Mouse (Mus musculus): ENCODE data around the gene Dars2. TPM values are rescaled to one million over a fixed set of nuclear protein-coding genes. Genes with fewer than 3 reads are reported as not detected.

The Dars2 gene
- total RNA-seq, 2 experiments from 2014 or later, result 20.0 to 20.9 TPM

- no peak overlapping the region for H3K4me3 ChIP-seq
- intact Hi-C loops (cut with DNase I), result no loop called here
- no peak overlapping the region for H3K27ac ChIP-seq
- no peak for DNase-seq (ENCODE audit: extremely low spot score in 1 of 2, low spot score in 2 of 2)
- TF ChIP-seq CTCF (IDR thresholded peaks at IDR 0.05), result no peak
These were observed 29.0 kb downstream of the Dars2 start for GRCm38 (mm10) chr1:161041261-161042020.

- no peak for TF ChIP-seq CTCF (IDR thresholded peaks at IDR 0.05)
- intact Hi-C loops (cut with DNase I), result no loop called here
- no peak overlapping the region for H3K27ac ChIP-seq
These were observed 29.6 kb downstream of the Dars2 start for GRCm38 (mm10) chr1:161040855-161041254.

GRCm38 (mm10) chr1:161040426-161040770 is 30.1 kb downstream of the Dars2 start:
- H3K27ac ChIP-seq, result no peak overlapping the region
- intact Hi-C loops (cut with DNase I), result no loop called here
- DNase-seq (ENCODE audit: extremely low spot score in 1 of 2, low spot score in 2 of 2), result no peak
- no peak for TF ChIP-seq CTCF (IDR thresholded peaks at IDR 0.05)
- no peak overlapping the region for H3K4me3 ChIP-seq

More at GRCm38 (mm10) chr1:161040855-161041254, 29.6 kb downstream of the Dars2 start:
- no peak for DNase-seq (ENCODE audit: extremely low spot score in 1 of 2, low spot score in 2 of 2)
- no peak overlapping the region for H3K4me3 ChIP-seq

- Histone ChIP-seq H3K27ac (no peak overlapping the region), H3K4me3 (no peak overlapping the region)
- TF ChIP-seq CTCF (IDR thresholded peaks at IDR 0.05), result no peak
- peak in 1 of 2 experiments; percentile 14 for DNase-seq (ENCODE audit: extremely low spot score in 1 of 2, low spot score in 2 of 2)
- intact Hi-C loops (cut with DNase I), result loop anchor here (10.0 kb wide), 1 partner anchor 295 kb away; no protein-coding TSS in a partner anchor
These were observed 30.6 kb downstream of the Dars2 start for GRCm38 (mm10) chr1:161039741-161040425.

DNA sequence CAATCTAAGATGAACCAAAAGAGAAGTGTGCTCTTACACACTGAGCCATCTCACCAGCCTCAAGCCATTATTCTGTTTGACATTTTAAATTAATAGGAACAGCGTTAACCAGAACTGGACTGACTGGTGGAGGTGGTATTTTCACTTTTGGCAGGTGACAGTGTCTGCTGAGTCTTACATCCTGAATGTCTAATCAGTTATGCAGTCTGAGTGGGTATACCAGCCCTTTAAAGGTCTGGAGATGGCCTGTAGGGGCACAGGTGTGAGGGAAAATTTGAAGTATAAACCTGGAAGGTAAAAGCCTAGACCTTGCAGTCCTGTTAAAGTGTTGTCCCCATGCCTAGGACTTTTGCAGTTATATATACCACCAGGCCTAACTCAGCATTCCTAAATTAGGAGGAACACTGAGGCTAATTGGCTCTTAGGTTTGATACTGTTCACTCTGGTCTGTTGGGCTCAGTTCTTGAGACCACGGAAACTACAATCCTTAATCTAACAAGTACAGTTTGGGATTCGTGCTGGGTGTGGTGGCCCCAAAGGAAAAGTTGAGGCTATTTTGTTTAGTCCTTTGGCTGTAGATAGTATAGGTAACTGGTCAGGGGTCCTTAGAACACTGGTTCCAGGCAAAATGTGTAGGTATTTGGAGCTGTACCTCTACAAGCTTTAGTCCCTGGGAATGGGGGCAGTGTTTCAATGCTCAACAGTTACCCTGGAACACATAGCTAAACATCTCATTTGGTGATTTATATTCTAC is 31.3 kb downstream of the Dars2 start:
- no peak for TF ChIP-seq CTCF (IDR thresholded peaks at IDR 0.05)
- intact Hi-C loops (cut with DNase I), result loop anchor here (10.0 kb wide), 1 partner anchor 294 kb away; no protein-coding TSS in a partner anchor
- no peak overlapping the region for H3K27ac ChIP-seq
- DNase-seq (ENCODE audit: extremely low spot score in 1 of 2, low spot score in 2 of 2), result no peak
- H3K4me3 ChIP-seq, result no peak overlapping the region

DNA sequence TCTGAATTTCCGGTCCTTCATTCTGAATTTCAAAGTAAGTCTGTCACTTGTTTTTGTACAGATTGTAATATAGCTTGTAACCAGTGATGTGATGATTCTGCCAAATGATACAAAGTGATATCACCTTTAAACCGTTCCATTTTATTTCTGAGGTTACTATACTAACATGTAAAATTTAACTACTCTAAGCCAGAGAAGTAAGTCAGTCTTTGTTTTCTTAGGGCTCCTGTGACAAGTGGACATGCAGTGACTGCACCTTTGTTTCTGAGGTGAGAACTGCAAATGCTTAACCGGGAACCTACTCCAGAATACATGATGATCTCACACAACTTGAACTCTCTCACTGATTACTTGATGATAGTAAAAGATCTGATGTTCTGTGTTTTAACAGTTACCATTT is 32.5 kb downstream of the Dars2 start:
- no peak for DNase-seq (ENCODE audit: extremely low spot score in 1 of 2, low spot score in 2 of 2)
- intact Hi-C loops (cut with DNase I), result loop anchor here (10.0 kb wide), 1 partner anchor 293 kb away; no protein-coding TSS in a partner anchor
- TF ChIP-seq CTCF (IDR thresholded peaks at IDR 0.05), result no peak
- no peak overlapping the region; the same call in 1 of the 2 replicates for H3K4me3 ChIP-seq
- H3K27ac ChIP-seq, result no peak overlapping the region

DNA sequence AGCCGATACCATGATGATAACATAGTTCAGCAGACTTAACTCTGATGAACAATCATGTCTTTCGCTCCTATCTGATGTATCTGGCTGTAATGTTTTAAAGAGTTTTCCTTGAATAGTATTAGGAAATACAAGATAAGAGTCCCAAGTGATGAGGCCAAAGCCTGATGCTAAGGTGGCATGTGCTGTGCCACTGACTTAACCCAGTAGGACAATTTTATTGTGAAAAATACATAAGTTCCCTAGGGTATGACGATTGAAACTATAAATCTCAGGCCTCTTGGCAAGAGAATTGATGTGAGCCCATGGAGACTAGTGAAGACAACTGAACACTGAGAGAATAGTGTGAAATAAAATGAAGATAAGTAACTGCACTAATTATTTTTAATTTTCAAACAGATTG is 32.9 kb downstream of the Dars2 start:
- peak overlapping the region; percentile 91 for H3K4me3 ChIP-seq
- H3K27ac ChIP-seq, result no peak overlapping the region
- intact Hi-C loops (cut with DNase I), result loop anchor here (10.0 kb wide), 1 partner anchor 293 kb away; no protein-coding TSS in a partner anchor
- TF ChIP-seq CTCF (IDR thresholded peaks at IDR 0.05), result no peak
- DNase-seq (ENCODE audit: extremely low spot score in 1 of 2, low spot score in 2 of 2), result no peak

GRCm38 (mm10) chr1:161037026-161037425 is 33.4 kb downstream of the Dars2 start:
- no peak for DNase-seq (ENCODE audit: extremely low spot score in 1 of 2, low spot score in 2 of 2)
- H3K27ac ChIP-seq, result no peak overlapping the region; the same call in 1 of the 2 replicates
- no peak for TF ChIP-seq CTCF (IDR thresholded peaks at IDR 0.05)
- H3K4me3 ChIP-seq, result peak overlapping the region; percentile 91
- intact Hi-C loops (cut with DNase I), result loop anchor here (10.0 kb wide), 1 partner anchor 292 kb away; no protein-coding TSS in a partner anchor

DNA sequence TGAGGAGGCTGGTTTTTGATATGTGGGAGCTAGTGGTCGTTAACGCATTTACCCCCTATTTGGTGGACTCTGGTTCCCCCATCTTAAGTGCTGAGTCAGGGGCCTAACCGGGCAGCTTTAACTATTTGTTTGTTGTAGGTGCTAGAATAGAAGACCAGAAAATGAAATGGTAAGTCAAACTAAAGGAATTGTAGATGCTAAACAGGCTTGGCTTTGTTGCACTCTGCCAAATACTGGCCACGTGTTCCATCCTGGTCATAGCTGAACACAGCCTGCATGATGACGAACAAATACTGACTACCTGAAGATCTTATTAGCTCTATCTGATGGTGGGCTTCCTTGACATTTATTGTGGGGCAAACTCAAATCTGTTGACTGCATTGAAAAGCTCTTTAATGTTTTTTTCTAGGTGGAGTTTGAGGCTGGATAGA is 34.0 kb downstream of the Dars2 start:
- peak in 1 of 2 experiments; percentile 17 for DNase-seq (ENCODE audit: extremely low spot score in 1 of 2, low spot score in 2 of 2)
- intact Hi-C loops (cut with DNase I), result loop anchor here (10.0 kb wide), 1 partner anchor 292 kb away; no protein-coding TSS in a partner anchor
- Histone ChIP-seq H3K4me3 (peak overlapping the region; percentile 91), H3K27ac (peak overlapping the region; percentile 98)
- TF ChIP-seq CTCF (IDR thresholded peaks at IDR 0.05), result no peak

DNA sequence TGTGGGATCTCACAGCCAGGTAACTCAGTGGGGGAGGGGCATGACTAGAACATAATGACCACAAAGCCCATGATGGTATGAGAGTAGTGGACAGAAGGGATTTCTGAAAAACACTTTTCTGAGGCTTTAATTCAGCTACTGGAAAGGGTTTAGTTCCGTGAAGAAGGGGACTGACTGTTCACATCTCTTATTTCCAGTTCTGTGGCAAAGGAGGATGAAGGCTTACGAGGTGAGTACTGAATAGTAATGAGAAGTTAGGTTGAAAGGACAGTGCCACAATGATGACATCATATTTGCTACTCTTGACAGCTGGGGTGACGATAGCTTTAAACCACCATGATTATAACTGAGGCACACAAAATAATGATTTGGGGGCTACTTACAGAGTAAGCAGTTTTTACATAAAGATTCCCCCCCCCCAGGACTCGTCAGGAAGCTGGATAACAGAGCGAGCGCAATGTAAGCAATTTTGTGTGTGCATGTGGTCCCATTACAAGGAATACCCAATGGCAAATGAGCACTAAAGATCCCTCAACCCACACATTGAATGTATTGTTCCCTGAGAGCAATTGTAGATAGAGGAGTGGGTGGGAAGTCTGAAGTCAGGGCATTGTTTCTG is 34.6 kb downstream of the Dars2 start:
- peak overlapping the region; percentile 91 for H3K4me3 ChIP-seq
- DNase-seq (ENCODE audit: extremely low spot score in 1 of 2, low spot score in 2 of 2), result no peak
- no peak for TF ChIP-seq CTCF (IDR thresholded peaks at IDR 0.05)
- intact Hi-C loops (cut with DNase I), result loop anchor here (2.0 to 10.0 kb wide), 3 partner anchors 35 to 291 kb away; partner anchors contain the start of genes Cenpl, Dars2 and Rabgap1l
- H3K27ac ChIP-seq, result peak overlapping the region; percentile 98

- intact Hi-C loops (cut with DNase I), result loop anchor here (2.0 to 10.0 kb wide), 3 partner anchors 35 to 291 kb away; partner anchors contain the start of genes Cenpl, Dars2 and Rabgap1l
- Histone ChIP-seq H3K27ac (peak overlapping the region; percentile 98), H3K4me3 (peak overlapping the region; percentile 91)
- TF ChIP-seq CTCF (IDR thresholded peaks at IDR 0.05), result no peak
- peak in 1 of 2 experiments; percentile 49 for DNase-seq (ENCODE audit: extremely low spot score in 1 of 2, low spot score in 2 of 2)
These were observed 35.1 kb downstream of the Dars2 start for GRCm38 (mm10) chr1:161035281-161035785.
